Mouse (Mus musculus) yolk sac, embryonic 10.5 days (tissue): ENCODE data around the gene Prr15l.
A peak's percentile ranks its signal among the peaks of the same experiment; 100 is the strongest.

ENCODE experiments used
- DNase-seq: peaks from one replicate; pipeline ENCODE4 v3.0.0-alpha.2; 2017; ENCODE audit warnings: low spot score

The Prr15l gene

GRCm38 (mm10) chr11:96928088-96928487 lies at the start of gene Prr15l:
Gene Prr15l (plus strand): TSS chr11:96928104.
- DNase-seq = no peak

GRCm38 (mm10) chr11:96878715-96879114 lies 49.2 kb upstream of the Prr15l start:
- no peak for DNase-seq

GRCm38 (mm10) chr11:96879359-96879758 lies 48.5 kb upstream of the Prr15l start:
- no peak for DNase-seq

- peak; percentile 48 for DNase-seq
Measured at GRCm38 (mm10) chr11:96880296-96880695, 47.6 kb upstream of the Prr15l start.

GRCm38 (mm10) chr11:96885901-96886340 lies 42.0 kb upstream of the Prr15l start:
- no peak for DNase-seq

GRCm38 (mm10) chr11:96886942-96887546 lies 40.9 kb upstream of the Prr15l start:
- no peak for DNase-seq

GRCm38 (mm10) chr11:96891784-96892527 lies 35.9 kb upstream of the Prr15l start:
- DNase-seq = no peak

- DNase-seq = no peak
Measured at GRCm38 (mm10) chr11:96893203-96893842, 34.6 kb upstream of the Prr15l start.

GRCm38 (mm10) chr11:96895886-96896285 lies 32.0 kb upstream of the Prr15l start:
- no peak for DNase-seq

- peak; percentile 53 for DNase-seq
Measured at GRCm38 (mm10) chr11:96899449-96900306, 28.2 kb upstream of the Prr15l start.

GRCm38 (mm10) chr11:96901332-96901731 lies 26.6 kb upstream of the Prr15l start:
- DNase-seq = no peak

GRCm38 (mm10) chr11:96902639-96903635 lies 25.0 kb upstream of the Prr15l start:
- no peak for DNase-seq

- no peak for DNase-seq
Measured at GRCm38 (mm10) chr11:96906431-96907161, 21.3 kb upstream of the Prr15l start.

GRCm38 (mm10) chr11:96908594-96908993 lies 19.3 kb upstream of the Prr15l start:
- no peak for DNase-seq

- peak; percentile 67 for DNase-seq
Measured at GRCm38 (mm10) chr11:96910003-96910402, 17.9 kb upstream of the Prr15l start.

GRCm38 (mm10) chr11:96912682-96913081 lies 15.2 kb upstream of the Prr15l start:
- no peak for DNase-seq

- DNase-seq = peak; percentile 100
Measured at GRCm38 (mm10) chr11:96916044-96916884, 11.6 kb upstream of the Prr15l start, which contains the start of gene Cdk5rap3. Gene Cdk5rap3 (minus strand): TSS chr11:96916496.

GRCm38 (mm10) chr11:96916885-96917396 lies 11.0 kb upstream of the Prr15l start:
- DNase-seq = no peak

- no peak for DNase-seq
Measured at GRCm38 (mm10) chr11:96917415-96917814, 10.5 kb upstream of the Prr15l start.
